Mouse (Mus musculus): ENCODE results near the gene Fut2.

GRCm38 (mm10) chr7:45693921-45694591, 27.9 kb upstream of the Fut2 start, which contains the start of gene Sec1:
- no peak for TF ChIP-seq TAL1 (IDR thresholded peaks at IDR 0.05; ENCODE audit: low read length)
- no peak for TF ChIP-seq GATA1 (IDR thresholded peaks at IDR 0.05; ENCODE audit: low read length)
